1 mouse cellular context compared by ENCODE assay signal in the genomic region with DNA sequence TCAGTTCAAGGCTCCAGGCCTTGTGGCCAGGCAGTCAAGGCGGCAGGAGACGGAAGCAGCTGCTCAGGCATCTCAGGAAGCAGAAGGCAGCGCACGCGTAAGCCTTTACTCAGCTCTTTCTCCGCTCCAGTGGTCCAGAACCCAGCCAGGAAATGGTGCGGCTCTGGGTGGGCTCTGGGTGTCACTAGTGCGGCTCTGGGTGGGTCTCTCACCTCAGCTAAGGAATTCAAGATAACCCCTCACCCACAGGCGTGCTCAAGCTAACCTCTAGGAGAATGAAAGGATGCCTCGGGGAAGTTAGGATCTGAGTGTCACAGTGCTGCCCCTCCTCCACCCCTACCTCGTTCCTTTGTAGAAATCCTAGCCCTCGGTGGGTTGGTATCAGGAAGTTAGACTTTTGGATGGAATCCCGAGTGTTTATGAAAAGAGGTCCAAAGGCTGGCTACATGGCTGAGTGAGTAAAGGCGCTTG.
TF ChIP-seq lines count a peak whose summit lies in the region.

No protein-coding gene starts in this region.

TF ChIP-seq in ES-E14, 5 proteins besides CTCF, POLR2A, EP300 and RAD21:
- TF ChIP-seq CHD2 (IDR thresholded peaks at IDR 0.05; ENCODE audit: low read depth, low read length) (no peak), ZC3H11A (IDR thresholded peaks at IDR 0.05; ENCODE audit: borderline replicate concordance, low read depth, low read length) (no peak), ZNF384 (IDR thresholded peaks at IDR 0.05; ENCODE audit: low read depth, low read length) (no peak), HCFC1 (IDR thresholded peaks at IDR 0.05; ENCODE audit: borderline replicate concordance, insufficient read depth, low read length) (no peak), MAFK (IDR thresholded peaks at IDR 0.05; ENCODE audit: insufficient read depth, low read depth, low read length) (no peak)
TF ChIP-seq in ES-E14: peak in this region for 0.
